Mouse (Mus musculus) kidney, postnatal 10 days (tissue): ENCODE results near the gene Fan1.
A peak's percentile ranks its signal among the peaks of the same experiment; 100 is the strongest.

Source experiments
- DNase-seq: peaks from one replicate; pipeline ENCODE4 v3.0.0; 2021; ENCODE audit warnings: mixed read lengths

The Fan1 gene

GRCm38 (mm10) chr7:64331309-64331708, 42.6 kb downstream of the Fan1 start:
- no peak for DNase-seq

DNA sequence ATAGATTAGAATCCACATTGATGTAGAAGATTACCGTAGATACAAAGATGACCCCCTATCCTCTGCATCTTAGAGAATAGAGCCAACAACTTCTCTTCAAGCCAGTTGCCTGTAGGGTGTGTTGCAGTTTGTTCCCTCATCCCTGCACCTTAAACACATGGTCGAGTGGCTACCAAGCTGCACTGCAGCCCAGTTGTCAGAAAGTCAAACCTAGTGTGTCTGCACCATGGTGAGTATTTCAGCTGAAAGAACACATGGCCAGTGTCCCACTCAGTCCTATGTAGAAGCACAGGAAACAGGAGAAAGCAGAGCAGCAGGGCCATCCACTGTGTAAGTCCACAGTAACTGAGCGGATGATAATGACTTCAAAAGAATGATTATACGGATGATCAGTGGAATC, 46.4 kb downstream of the Fan1 start:
- DNase-seq = no peak

GRCm38 (mm10) chr7:64326892-64327291, 47.0 kb downstream of the Fan1 start:
- DNase-seq = peak; percentile 89

DNA sequence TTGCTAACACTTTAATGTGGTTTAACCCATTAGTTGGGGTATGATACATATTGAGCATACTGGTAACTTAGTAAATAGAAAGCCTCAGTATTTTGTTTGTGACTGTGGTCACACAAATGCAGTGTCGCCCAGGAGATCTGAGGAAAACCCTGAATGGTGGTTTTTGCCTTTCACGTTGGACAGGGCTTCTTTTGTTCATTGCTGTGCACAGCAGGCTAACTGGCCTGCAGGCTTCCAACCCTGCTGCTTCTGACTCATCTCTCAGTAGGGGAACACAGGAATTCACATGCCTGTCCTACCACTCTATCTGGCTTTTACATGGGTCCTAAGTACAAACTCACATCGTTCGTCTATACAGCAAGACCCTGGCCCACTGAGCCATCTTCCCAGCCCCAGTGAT, 52.2 kb downstream of the Fan1 start:
- no peak for DNase-seq

- DNase-seq = no peak
Observed at GRCm38 (mm10) chr7:64321125-64321524, 52.8 kb downstream of the Fan1 start.

- DNase-seq = no peak
Observed at GRCm38 (mm10) chr7:64312811-64313210, 61.1 kb downstream of the Fan1 start.

GRCm38 (mm10) chr7:64310756-64311155, 63.1 kb downstream of the Fan1 start:
- no peak for DNase-seq

GRCm38 (mm10) chr7:64310241-64310640, 63.7 kb downstream of the Fan1 start:
- DNase-seq = no peak
